Mouse (Mus musculus) frontal cortex, postnatal 14 days (tissue): ENCODE results near the gene Garnl3.

Experiments
- DNase-seq, 2 experiments: peaks; one replicate each; pipeline ENCODE4 v3.0.0; 2022; ENCODE audit warnings: low spot score in 2 of 2

Gene Garnl3

DNA sequence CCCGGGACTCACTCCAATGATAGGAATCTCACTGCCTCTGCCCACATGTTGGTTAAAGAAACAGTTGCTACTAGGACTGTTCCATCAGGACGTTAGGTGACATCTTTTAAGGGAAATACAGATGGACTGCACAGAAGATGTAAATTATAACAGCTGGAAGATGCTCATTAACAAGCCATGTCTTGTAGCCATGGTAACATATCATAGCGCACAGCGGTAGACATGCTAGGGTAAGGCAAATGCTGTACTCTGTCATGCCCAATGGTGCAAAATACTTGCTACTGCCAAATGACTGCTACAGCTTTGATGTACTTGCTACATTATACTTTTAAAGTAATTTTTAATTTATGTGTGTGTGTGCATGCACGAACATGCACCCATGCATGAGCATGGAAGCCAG is 154.3 kb downstream of the Garnl3 start:
- DNase-seq = no peak

- no peak for DNase-seq
Measured at GRCm38 (mm10) chr2:32974216-32974615, 157.2 kb downstream of the Garnl3 start.

DNA sequence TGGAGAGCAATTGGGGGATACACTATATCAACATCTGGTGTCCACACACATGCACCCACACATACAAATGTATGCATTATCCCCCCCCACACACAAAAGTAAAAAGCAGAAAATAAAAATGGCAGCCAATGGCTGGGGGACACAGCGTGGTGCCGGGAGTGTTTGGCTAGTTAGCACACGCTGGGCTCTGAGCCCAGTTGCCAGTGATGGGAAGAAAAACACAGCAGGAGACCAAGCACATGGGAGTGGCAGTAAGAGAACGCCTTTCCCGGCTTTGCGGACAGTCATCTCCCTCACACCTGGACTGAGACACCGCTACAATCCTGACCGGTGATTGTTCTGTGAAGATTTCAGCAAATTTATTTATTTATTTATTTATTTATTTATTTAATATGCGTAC is 160.2 kb downstream of the Garnl3 start:
- DNase-seq = no peak

- no peak for DNase-seq
Measured at GRCm38 (mm10) chr2:32969326-32969725, 162.1 kb downstream of the Garnl3 start.

DNA sequence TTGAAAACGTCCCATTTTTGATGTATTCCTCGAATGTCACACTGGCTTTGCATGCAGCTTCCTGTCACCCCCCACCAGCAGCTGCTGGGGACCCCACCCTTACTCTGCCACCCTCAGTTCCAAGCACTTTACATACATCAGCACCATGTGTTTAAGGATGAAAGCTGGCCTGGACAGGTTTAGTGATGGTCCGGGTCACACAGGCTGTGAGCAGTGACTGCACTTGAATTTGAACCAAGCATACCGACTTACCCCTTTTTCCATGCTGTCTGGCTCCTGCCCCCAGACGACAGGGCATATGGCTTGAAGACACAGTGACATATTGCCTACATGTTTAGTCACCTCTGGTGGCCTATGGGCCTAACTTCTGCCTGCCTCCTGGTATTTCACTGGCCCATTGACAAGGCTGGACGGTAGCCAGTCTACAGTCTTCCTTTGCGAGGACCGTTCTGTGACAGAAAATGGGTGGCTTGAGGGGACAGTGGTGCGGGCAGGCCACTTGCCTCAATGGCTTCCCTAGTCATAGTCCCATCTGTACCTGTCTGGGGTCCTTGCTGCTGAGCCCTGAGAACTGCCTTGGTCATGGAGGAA is 163.3 kb downstream of the Garnl3 start:
- no peak for DNase-seq

- peak; percentile 79 to 83 for DNase-seq
Measured at GRCm38 (mm10) chr2:32966689-32967631, 164.5 kb downstream of the Garnl3 start.

GRCm38 (mm10) chr2:32966184-32966688 is 165.2 kb downstream of the Garnl3 start:
- DNase-seq = no peak

- DNase-seq = no peak
Measured at GRCm38 (mm10) chr2:32965511-32966183, 165.8 kb downstream of the Garnl3 start.

- no peak for DNase-seq
Measured at GRCm38 (mm10) chr2:32964659-32965457, 166.6 kb downstream of the Garnl3 start.

DNA sequence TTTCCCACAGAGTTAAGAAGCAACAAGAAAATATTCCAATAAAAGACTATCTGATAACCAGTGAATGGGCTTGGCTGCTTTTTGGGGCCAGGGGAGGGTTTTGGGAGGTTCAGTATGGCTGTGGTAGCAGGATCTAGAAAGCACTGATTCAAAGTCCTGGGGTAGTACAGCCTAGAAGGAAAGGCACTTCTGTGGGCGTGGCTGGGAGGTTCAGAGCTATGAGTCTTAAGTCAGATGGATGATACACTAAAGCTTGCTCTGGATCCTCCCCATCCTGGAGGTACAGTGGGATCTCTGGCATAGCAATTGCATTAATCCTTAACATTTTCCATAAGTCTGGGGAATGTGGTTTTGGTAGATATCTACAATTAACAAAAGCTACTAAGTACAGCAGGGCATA is 167.5 kb downstream of the Garnl3 start:
- no peak for DNase-seq

GRCm38 (mm10) chr2:32963544-32963943 is 167.9 kb downstream of the Garnl3 start:
- no peak for DNase-seq

- DNase-seq = no peak
Measured at GRCm38 (mm10) chr2:32962875-32963220, 168.6 kb downstream of the Garnl3 start.

- no peak for DNase-seq
Measured at GRCm38 (mm10) chr2:32962062-32962874, 169.2 kb downstream of the Garnl3 start.

- peak; percentile 89 to 90 for DNase-seq
Measured at GRCm38 (mm10) chr2:32961192-32961995, 170.1 kb downstream of the Garnl3 start, which contains the start of the genes Rpl12 and Lrsam1. Rpl12 (plus strand) TSS chr2:32961559. Lrsam1 (minus strand) TSS chr2:32961614.

DNA sequence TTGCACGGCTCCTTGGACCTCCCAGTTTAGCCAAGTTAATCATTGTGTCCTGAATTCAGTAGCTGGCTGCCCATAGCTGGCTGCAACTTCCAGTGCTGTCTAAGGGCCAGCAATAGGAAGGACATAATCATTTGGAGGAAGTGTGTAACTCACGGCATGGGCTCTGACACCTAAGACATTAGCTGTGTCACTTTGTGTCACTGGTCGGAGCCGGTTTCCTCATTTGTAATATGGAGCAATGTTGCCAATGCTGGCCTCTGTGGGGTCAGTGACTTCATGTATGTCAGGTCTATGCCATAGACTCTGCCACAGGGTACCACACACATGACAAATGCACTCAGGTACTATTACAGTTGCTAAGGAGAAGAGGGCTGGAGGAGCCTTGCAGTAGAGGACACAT is 171.2 kb downstream of the Garnl3 start:
- DNase-seq = no peak

- no peak for DNase-seq
Measured at GRCm38 (mm10) chr2:32957344-32957743, 174.1 kb downstream of the Garnl3 start.

DNA sequence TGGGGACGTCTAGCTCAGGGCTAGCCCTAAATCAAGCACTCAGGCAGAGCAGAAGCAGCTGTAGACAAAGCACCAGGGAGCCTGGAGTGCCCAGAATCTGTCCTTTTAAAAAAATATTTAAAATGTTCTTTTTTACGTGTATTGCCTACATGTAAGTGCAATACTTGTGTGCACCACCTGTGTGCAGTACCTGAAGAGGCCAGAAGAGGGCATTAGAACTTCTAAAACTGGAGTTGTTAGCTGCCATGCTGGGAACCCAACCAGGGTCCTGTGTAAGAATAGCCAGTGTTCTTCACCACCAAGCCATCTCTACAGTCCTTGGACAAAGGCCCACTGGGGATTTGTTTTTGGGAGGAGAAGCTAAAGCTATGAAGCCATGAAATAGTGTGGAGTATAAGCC is 176.9 kb downstream of the Garnl3 start:
- DNase-seq = no peak

GRCm38 (mm10) chr2:32947454-32947853 is 184.0 kb downstream of the Garnl3 start:
- no peak for DNase-seq

- DNase-seq = no peak
Measured at GRCm38 (mm10) chr2:32940483-32940882, 191.0 kb downstream of the Garnl3 start.

- no peak for DNase-seq
Measured at GRCm38 (mm10) chr2:32939418-32939817, 192.0 kb downstream of the Garnl3 start.
